Mouse (Mus musculus): ENCODE results near the gene 4921507P07Rik. TPM values are rescaled to one million over a fixed set of nuclear protein-coding genes. Genes with fewer than 3 reads are reported as not detected.
"Not testable (repeated sequence)": the region's sequence is repeated elsewhere in the genome, so short reads cannot be mapped to it uniquely, and the experiment has no call there.

Gene 4921507P07Rik
- polyA plus RNA-seq, 1 experiment = 3.6 TPM

DNA sequence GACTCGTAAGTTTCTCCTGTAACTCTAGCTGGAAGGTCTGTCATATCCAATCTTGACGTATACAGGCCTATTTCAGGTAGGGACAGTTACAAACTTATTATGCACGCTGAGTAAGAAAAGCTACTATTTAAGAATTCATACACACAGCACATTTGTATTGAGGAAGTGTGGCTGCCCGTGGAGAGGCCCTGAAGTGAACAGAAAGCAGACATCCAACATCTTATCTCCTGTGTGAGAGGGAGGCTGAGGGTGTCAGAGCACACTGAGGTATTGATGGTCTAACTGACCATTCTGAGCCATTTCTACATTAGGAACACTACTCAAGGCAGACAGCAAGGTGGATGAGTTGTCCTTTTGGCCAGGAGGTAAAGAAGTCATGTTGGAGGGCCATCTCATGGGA lies 37.6 kb downstream of the 4921507P07Rik start:
- DNase-seq (ENCODE audit: low spot score) = no peak

GRCm38 (mm10) chr6:50557566-50557965 lies 38.9 kb downstream of the 4921507P07Rik start:
- DNase-seq (ENCODE audit: low spot score) = no peak

- DNase-seq (ENCODE audit: low spot score) = not testable (repeated sequence)
Observed at GRCm38 (mm10) chr6:50554223-50554622, 42.2 kb downstream of the 4921507P07Rik start.

DNA sequence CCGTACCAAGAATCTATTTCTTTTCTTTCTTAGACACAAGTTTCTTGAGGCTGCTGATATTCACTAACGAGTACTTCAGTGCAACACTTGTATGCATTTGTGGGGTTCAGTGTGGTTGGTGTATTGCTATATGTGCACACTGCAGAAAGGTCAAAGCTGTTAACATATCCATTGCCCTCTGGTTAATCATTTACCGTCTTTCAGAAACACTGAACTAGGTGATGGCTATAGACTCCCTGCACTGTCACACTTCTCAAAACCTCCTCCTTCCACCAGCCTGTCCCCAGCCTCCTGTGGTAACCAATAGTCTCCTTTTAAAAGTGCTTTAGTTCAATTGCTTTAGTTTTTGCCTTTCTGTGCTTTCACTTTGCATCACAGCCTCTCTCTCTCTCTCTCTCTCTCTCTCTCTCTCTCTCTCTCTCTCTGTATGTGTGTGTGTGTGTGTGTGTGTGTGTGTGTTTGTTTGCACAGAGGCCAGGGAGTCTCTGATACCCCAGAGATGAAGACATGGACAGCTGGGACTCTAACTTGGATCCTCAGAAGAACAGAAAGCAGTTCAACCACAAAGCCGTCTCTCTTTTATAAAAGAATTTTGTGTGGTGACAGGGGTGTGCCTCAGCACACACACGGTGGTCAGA lies 43.4 kb downstream of the 4921507P07Rik start:
- no peak for DNase-seq (ENCODE audit: low spot score)

- DNase-seq (ENCODE audit: low spot score) = no peak
Observed at GRCm38 (mm10) chr6:50549791-50550190, 46.6 kb downstream of the 4921507P07Rik start.

DNA sequence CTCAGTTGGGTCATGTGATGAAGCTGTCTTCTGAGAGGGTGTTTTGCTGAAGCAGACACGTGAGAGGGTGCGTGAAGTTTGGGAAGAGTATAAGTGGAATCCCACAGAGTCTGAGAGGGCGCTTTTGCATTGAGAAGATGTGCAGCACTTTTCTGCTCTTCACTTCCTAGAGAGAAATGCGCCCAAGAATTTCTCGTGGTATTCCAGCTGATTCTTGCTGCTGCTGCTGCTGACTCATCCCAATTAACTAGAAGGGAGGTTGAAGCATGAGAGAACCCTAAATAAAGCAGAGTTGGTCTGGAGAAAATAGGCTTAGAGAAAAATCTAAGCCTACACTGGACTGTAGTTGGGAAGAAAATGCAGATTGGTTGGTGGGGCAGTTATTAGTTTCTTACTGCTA lies 47.4 kb downstream of the 4921507P07Rik start:
- DNase-seq (ENCODE audit: low spot score) = no peak

- DNase-seq (ENCODE audit: low spot score) = no peak
Observed at GRCm38 (mm10) chr6:50545412-50546043, 50.9 kb downstream of the 4921507P07Rik start.

DNA sequence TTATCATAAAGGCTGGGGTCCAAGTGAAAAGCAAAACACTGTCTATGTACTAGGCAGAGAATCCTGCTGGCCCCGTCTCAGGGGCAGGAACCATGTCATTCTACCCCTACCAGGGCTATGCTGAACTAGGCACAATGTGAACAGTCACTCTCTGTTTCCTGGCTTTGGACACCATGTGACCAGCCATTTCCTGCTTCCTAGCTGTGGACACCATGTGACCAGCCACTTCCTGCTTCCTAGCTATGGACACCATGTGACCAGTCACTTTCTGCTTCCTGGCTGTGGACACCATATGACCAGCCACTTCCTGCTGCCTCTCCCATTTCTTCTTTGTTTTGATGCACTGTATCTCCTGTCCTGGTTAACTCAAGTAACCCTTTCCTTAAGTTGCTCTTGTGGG lies 53.9 kb downstream of the 4921507P07Rik start:
- no peak for DNase-seq (ENCODE audit: low spot score)

DNA sequence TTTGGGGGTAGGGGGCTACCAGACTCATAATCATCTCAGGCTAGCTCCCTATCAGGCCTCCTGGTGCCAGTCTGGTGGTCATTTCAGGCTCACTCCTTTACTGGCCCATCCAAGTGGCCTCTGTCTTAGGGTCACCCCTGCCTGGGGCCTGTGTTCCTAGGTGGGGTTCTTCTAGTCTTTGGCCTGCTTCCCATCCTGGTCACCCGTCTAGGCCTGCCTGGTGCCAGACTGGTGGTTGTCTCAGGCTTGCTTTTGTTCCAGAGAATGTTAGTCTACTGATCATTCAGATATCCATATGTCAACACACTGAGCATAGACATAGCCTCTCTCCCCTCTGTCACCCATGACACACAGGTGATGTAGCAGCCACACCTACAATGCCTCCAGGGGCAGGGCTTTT lies 56.8 kb downstream of the 4921507P07Rik start:
- no peak for DNase-seq (ENCODE audit: low spot score)

DNA sequence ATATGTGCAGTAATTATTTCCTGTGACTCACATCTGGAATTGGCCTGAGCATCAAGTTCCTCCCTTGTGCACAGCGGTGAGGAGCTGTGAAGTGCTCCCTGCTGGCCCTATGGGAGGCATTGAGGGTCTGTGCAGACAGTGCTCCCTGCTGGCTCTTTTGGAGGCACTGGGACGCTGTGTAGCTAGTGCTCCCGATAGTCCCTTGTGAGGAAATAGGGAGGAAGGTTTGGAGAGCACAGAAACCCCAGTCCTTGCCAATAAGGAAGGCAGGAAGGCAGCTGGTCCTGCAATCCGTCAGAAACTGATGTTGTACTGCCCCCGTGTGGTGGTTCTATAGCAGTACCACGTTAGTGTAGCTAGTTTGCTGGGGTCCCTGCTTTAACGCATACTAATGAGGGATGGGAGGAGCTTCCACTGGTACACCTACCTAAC lies 60.0 kb downstream of the 4921507P07Rik start:
- DNase-seq (ENCODE audit: low spot score) = peak; percentile 49

- no peak for DNase-seq (ENCODE audit: low spot score)
Observed at GRCm38 (mm10) chr6:50535346-50535745, 61.1 kb downstream of the 4921507P07Rik start.

DNA sequence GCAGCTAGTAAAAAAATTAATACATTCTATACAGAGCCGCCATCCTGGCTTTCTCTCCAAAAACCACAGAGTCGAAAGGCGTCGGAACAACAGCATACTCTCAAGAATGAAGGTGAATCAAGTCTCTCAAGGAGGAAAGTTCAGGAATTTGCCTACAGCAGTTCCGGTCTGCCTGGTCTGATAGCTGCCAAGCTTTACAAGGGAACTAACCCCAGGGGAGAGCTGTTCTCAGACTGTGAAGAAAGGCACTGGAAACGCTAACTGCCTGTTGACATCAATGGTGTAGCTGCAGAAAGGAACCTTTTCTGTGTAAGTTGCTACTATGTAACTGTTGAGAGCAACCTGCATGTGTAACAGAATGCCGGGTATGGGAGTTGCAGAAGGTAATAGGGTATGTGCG lies 64.5 kb downstream of the 4921507P07Rik start:
- no peak for DNase-seq (ENCODE audit: low spot score)

- no peak for DNase-seq (ENCODE audit: low spot score)
Observed at GRCm38 (mm10) chr6:50531003-50531402, 65.4 kb downstream of the 4921507P07Rik start.

GRCm38 (mm10) chr6:50529194-50529593 lies 67.2 kb downstream of the 4921507P07Rik start:
- DNase-seq (ENCODE audit: low spot score) = no peak

DNA sequence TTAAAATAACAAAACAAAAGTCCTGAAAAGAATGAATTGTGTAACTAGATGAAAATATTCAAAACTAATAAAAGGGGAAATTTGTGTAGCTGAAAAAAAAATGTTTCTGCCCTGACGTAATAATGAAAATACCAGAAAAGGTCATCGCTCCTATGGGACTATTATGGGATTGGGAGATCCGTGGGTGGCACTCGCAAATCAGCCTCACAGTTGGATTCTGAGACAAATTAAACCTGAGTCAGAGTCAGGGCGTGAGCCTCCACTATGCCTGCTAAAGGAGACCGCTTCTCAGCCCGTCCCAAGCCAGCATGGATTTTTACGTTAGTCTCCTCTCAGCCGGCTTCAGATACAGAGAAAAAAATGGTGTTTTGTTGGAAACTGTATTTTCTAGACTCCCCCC lies 69.0 kb downstream of the 4921507P07Rik start:
- DNase-seq (ENCODE audit: low spot score) = no peak

DNA sequence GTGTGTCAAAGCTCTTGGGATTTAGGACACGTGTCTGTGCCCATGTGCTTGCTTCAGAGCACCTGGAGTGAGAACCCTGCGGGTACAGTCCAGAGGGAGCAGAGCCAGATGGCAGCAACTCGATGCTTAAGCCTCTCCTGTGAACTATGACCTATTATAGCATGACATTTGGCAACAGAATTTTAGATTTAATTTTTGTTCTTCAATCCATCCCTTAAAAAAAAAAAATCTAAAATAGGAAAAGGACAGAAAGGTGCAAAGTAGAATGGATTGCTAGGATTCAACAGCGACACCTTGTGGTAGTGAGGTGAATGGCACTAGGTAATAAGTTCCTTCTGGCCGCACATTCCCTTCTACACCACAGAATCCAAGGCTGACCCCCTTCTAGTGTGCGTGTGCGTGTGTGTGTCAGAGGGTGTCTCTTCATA lies 69.8 kb downstream of the 4921507P07Rik start:
- no peak for DNase-seq (ENCODE audit: low spot score)

- no peak for DNase-seq (ENCODE audit: low spot score)
Observed at GRCm38 (mm10) chr6:50525846-50526245, 70.6 kb downstream of the 4921507P07Rik start.

GRCm38 (mm10) chr6:50524261-50524896 lies 72.1 kb downstream of the 4921507P07Rik start:
- no peak for DNase-seq (ENCODE audit: low spot score)

Other genes with a start within 250 kb of the 4921507P07Rik start
- gene Osbpl3, start 140.4 kb downstream of the 4921507P07Rik start, polyA plus RNA-seq (2012; rRNA removed) = 54.8 and 61.4 TPM in 2 replicates
- gene Cycs, start 30.1 kb downstream of the 4921507P07Rik start, polyA plus RNA-seq (2012; rRNA removed) = 34.3 and 42.2 TPM in 2 replicates
- gene Npvf, start 57.8 kb upstream of the 4921507P07Rik start, polyA plus RNA-seq (2012; rRNA removed) = not detected in 2 replicates